Mouse (Mus musculus): Measurements from ENCODE around the gene Pax2. TPM values are rescaled to one million over a fixed set of nuclear protein-coding genes. Genes with fewer than 3 reads are reported as not detected.

The Pax2 gene
- polyA plus RNA-seq, 1 experiment: 20.3 TPM

GRCm38 (mm10) chr19:44749061-44749990 lies 6.5 kb upstream of the Pax2 start:
- TF ChIP-seq CTCF (IDR thresholded peaks at IDR 0.05; ENCODE audit: borderline replicate concordance, extremely low read depth, insufficient read depth, insufficient read length): no peak
- no peak for DNase-seq (ENCODE audit: low read depth)

- no peak for TF ChIP-seq POLR2A (IDR thresholded peaks at IDR 0.05; ENCODE audit: borderline replicate concordance, extremely low read depth, insufficient read depth, insufficient read length, poor library complexity, severe bottlenecking)
- no peak for TF ChIP-seq CTCF (IDR thresholded peaks at IDR 0.05; ENCODE audit: borderline replicate concordance, extremely low read depth, insufficient read depth, insufficient read length)
- peak; percentile 65 for DNase-seq (ENCODE audit: low read depth)
Observed at GRCm38 (mm10) chr19:44750051-44751041, 5.5 kb upstream of the Pax2 start.

- TF ChIP-seq CTCF (IDR thresholded peaks at IDR 0.05; ENCODE audit: borderline replicate concordance, extremely low read depth, insufficient read depth, insufficient read length) (no peak), POLR2A (IDR thresholded peaks at IDR 0.05; ENCODE audit: borderline replicate concordance, extremely low read depth, insufficient read depth, insufficient read length, poor library complexity, severe bottlenecking) (no peak)
- DNase-seq (ENCODE audit: low read depth): no peak
Observed at GRCm38 (mm10) chr19:44751042-44751441, 4.8 kb upstream of the Pax2 start.

GRCm38 (mm10) chr19:44751551-44751950 lies 4.3 kb upstream of the Pax2 start:
- no peak for TF ChIP-seq POLR2A (IDR thresholded peaks at IDR 0.05; ENCODE audit: borderline replicate concordance, extremely low read depth, insufficient read depth, insufficient read length, poor library complexity, severe bottlenecking)
- no peak for TF ChIP-seq CTCF (IDR thresholded peaks at IDR 0.05; ENCODE audit: borderline replicate concordance, extremely low read depth, insufficient read depth, insufficient read length)
- DNase-seq (ENCODE audit: low read depth): no peak

- TF ChIP-seq CTCF (IDR thresholded peaks at IDR 0.05; ENCODE audit: borderline replicate concordance, extremely low read depth, insufficient read depth, insufficient read length): no peak
- no peak for TF ChIP-seq POLR2A (IDR thresholded peaks at IDR 0.05; ENCODE audit: borderline replicate concordance, extremely low read depth, insufficient read depth, insufficient read length, poor library complexity, severe bottlenecking)
- DNase-seq (ENCODE audit: low read depth): no peak
Observed at GRCm38 (mm10) chr19:44752056-44752940, 3.5 kb upstream of the Pax2 start.

GRCm38 (mm10) chr19:44753361-44753760 lies 2.5 kb upstream of the Pax2 start:
- TF ChIP-seq CTCF (IDR thresholded peaks at IDR 0.05; ENCODE audit: borderline replicate concordance, extremely low read depth, insufficient read depth, insufficient read length) (no peak), POLR2A (IDR thresholded peaks at IDR 0.05; ENCODE audit: borderline replicate concordance, extremely low read depth, insufficient read depth, insufficient read length, poor library complexity, severe bottlenecking) (no peak)
- DNase-seq (ENCODE audit: low read depth): no peak

- peak; percentile 87 for DNase-seq (ENCODE audit: low read depth)
- TF ChIP-seq CTCF (IDR thresholded peaks at IDR 0.05; ENCODE audit: borderline replicate concordance, extremely low read depth, insufficient read depth, insufficient read length) (peak; percentile 95), POLR2A (IDR thresholded peaks at IDR 0.05; ENCODE audit: borderline replicate concordance, extremely low read depth, insufficient read depth, insufficient read length, poor library complexity, severe bottlenecking) (no peak)
Observed at GRCm38 (mm10) chr19:44754461-44755377, 1.1 kb upstream of the Pax2 start.

GRCm38 (mm10) chr19:44755378-44755692 lies 510 bp upstream of the Pax2 start:
- DNase-seq (ENCODE audit: low read depth): no peak
- TF ChIP-seq CTCF (IDR thresholded peaks at IDR 0.05; ENCODE audit: borderline replicate concordance, extremely low read depth, insufficient read depth, insufficient read length): no peak

GRCm38 (mm10) chr19:44756421-44757230 lies 781 bp downstream of the Pax2 start:
- TF ChIP-seq POLR2A (IDR thresholded peaks at IDR 0.05; ENCODE audit: borderline replicate concordance, extremely low read depth, insufficient read depth, insufficient read length, poor library complexity, severe bottlenecking): no peak
- no peak for TF ChIP-seq CTCF (IDR thresholded peaks at IDR 0.05; ENCODE audit: borderline replicate concordance, extremely low read depth, insufficient read depth, insufficient read length)
- DNase-seq (ENCODE audit: low read depth): peak; percentile 60
